Mouse (Mus musculus) splenic B cell, adult 2 months (primary cell): ENCODE measurements around the gene March8.

Experiments
- DNase-seq: peaks from one replicate; pipeline ENCODE4 v3.0.0-alpha.2; 2011; ENCODE audit warnings: low read depth, low spot score
- H3K27me3 ChIP-seq: 2 replicates; pipeline ENCODE4 v1.6.1; 2012; ENCODE audit warnings: mild to moderate bottlenecking, low read length, moderate library complexity, mixed read lengths; ENCODE audit not compliant: control insufficient read depth, poor library complexity, insufficient read depth, severe bottlenecking
- H3K36me3 ChIP-seq: 2 replicates; pipeline ENCODE4 v1.6.1; 2012; ENCODE audit warnings: mild to moderate bottlenecking, low read length, moderate library complexity, mixed read lengths; ENCODE audit not compliant: control insufficient read depth, poor library complexity, insufficient read depth, severe bottlenecking

Gene March8

DNA sequence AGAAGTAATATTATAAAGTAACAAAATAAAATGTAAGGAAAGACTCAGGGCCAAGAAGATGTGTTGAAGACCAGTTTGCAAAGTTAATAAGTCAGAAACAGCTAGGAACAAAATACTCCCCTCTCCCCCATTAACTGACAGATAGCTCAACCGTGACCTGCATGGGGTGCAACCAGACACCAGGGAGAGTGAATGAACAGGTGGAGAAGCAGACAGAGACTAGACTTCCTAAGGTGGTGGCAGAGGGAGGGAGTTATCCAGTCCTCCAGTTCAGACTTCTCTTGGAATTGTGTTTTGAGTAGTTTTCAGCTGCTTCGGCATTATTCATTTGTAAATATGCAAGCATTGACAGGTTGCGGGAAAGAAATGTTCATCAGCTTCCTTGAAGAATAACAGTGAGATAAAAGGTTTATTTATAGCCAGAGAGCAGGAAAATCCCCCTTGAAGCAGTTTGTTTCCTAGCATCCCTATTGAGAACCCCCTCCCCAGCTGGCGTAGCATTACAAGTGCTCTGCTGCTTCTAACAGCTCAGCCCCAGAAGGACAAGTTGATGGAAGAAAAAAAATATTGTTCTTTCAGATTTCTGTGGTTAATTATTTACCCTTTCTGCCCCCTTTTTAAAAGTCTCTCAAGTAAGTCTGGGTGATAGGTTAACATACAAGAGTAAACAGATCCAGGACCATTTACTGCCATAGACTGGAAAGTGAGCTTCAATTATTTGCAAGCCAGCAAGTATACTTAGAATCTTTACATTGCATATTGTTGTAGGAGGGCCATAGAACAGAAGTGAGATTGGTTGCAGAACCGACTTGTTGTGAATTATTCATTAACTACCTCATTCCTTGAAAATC, 47.6 kb downstream of the March8 start:
- no peaks in the 10 kb centered on the region for H3K36me3 ChIP-seq
- no peak for DNase-seq
- H3K27me3 ChIP-seq: no peaks in the 10 kb centered on the region

DNA sequence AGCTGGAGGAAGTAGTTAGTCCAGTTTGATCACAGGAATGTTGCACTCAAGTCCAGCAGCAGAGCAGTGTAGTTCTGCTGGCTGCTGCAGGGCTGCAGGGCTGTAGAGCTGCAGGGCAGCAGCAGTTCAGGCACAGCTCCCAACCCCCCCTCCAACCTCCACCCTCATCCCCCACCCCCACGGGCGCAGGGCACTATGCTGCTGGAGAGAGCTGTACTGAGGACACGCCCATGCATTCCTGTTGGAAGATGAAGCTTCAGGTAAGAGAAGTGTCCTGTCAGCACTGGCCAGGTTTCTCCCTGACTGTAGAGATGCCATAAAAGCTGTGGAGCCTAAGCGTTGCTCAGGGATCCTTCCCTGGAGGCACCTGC, 48.2 kb downstream of the March8 start:
- Histone ChIP-seq H3K36me3 (no peaks in the 10 kb centered on the region), H3K27me3 (no peaks in the 10 kb centered on the region)
- no peak for DNase-seq

- Histone ChIP-seq H3K36me3 (no peaks in the 10 kb centered on the region), H3K27me3 (no peaks in the 10 kb centered on the region)
- DNase-seq: no peak
Measured at GRCm38 (mm10) chr6:116386506-116386905, 48.7 kb downstream of the March8 start.

DNA sequence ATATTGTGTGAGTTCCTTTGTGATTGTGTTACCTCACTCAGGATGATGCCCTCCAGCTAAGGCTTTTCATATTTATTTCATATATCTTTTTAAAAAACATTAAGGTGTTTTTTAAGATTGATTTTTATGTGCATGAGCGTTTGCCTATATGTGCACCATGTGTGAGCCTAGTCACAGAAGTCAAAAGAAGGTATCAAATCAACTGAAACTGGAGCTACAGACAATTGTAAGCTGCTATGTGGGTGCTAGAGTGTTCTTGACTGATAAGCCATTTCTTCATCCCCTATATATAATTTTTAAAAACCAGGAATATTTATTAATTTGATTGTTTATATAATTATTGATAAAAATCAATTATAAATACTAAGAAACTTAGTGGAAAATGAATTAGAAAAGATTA, 50.2 kb downstream of the March8 start:
- H3K27me3 ChIP-seq: no peaks in the 10 kb centered on the region
- no peak for DNase-seq
- H3K36me3 ChIP-seq: no peaks in the 10 kb centered on the region

DNA sequence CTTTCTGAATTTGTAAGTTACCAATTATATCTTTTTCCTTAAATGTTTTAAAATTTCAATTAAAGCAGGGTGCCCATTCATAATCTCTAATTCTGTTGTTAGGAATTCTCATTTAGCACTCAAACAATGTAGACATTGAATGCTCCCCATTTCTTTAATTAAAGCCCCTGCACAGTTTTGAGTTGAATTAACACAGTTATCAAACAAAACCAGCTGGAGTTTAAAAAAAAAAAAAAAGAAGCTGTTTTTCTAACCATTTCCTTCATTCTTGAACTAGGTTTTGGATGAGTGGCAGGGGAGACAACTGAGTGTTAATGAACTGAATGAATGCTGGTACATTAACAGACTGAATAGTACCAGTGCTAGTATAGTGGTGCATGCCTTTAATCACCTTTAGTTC, 51.7 kb downstream of the March8 start:
- Histone ChIP-seq H3K36me3 (no peaks in the 10 kb centered on the region), H3K27me3 (no peaks in the 10 kb centered on the region)
- no peak for DNase-seq

GRCm38 (mm10) chr6:116394916-116395648, 57.3 kb downstream of the March8 start:
- Histone ChIP-seq H3K36me3 (no peaks in the 10 kb centered on the region), H3K27me3 (no peaks in the 10 kb centered on the region)
- no peak for DNase-seq

- DNase-seq: no peak
- no peaks in the 10 kb centered on the region for H3K36me3 ChIP-seq
- no peaks in the 10 kb centered on the region for H3K27me3 ChIP-seq
Measured at GRCm38 (mm10) chr6:116397621-116398020, 59.8 kb downstream of the March8 start.

DNA sequence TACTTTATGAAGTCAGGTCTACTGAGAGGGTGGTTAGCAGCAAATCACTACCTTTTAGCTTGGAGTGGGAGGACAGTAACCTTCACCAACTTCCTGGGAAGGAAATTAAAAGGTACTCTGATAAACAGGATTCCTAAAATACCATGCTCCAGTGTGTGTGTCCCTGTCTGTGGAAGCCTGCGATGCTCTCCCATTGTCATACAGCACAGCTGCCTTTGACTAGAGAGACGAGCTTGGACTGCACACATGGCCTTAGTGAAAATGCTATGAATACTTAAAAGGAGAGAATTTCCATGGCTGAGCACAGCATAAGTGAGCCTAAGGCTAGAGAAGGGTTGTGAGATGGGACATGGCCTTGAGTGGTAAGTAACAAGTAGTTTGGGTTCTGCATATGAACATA, 60.3 kb downstream of the March8 start:
- DNase-seq: no peak
- Histone ChIP-seq H3K36me3 (no peaks in the 10 kb centered on the region), H3K27me3 (no peaks in the 10 kb centered on the region)

- no peak for DNase-seq
Measured at GRCm38 (mm10) chr6:116401746-116402423, 64.1 kb downstream of the March8 start.

DNA sequence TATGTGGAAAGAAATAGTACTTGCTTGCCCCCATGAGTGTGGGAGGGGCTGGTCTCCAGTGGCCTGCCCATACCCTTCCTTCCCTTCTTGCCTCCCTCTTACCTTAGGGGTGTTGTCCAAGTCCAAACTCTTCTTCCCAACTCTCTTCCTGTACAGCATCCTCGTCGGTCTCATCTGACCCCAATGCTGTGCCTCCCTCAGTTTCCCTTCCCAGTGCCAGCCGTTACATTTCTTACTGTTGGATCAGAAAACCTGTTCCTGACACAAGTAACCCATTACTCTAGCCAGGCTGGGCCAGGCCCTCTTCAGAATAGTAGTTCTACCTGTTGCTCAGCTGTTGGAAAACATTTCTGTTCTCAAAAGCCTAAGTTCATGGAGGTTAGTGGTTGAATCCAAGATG, 64.6 kb downstream of the March8 start:
- no peak for DNase-seq
- Histone ChIP-seq H3K36me3 (no peaks in the 10 kb centered on the region), H3K27me3 (no peaks in the 10 kb centered on the region)

More at GRCm38 (mm10) chr6:116401746-116402423, 64.1 kb downstream of the March8 start:
- Histone ChIP-seq H3K27me3 (no peaks in the 10 kb centered on the region), H3K36me3 (no peaks in the 10 kb centered on the region)

DNA sequence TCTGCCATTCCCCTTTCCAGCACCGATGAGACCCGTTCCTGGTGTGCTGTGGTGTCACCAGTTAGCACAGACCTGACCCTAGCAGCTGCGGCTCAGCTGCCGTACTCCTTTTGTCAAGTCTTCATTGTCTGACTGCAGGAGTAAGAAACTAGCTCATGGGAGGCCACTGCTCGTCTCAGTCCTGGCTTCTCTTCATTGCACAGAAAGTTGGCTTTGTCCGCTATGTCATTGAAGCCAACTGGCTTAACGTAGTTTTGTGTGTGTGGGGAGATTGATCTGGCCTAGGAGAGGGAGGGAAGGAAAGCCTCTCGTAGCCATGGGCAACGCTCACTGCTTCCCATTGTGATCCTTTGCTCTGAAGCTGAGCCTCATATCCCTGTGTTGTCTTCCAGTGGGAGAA, 67.4 kb downstream of the March8 start:
- Histone ChIP-seq H3K27me3 (no peaks in the 10 kb centered on the region), H3K36me3 (no peaks in the 10 kb centered on the region)
- no peak for DNase-seq

- no peak for DNase-seq
- H3K27me3 ChIP-seq: no peaks in the 10 kb centered on the region
- no peaks in the 10 kb centered on the region for H3K36me3 ChIP-seq
Measured at GRCm38 (mm10) chr6:116405715-116406114, 67.9 kb downstream of the March8 start.

DNA sequence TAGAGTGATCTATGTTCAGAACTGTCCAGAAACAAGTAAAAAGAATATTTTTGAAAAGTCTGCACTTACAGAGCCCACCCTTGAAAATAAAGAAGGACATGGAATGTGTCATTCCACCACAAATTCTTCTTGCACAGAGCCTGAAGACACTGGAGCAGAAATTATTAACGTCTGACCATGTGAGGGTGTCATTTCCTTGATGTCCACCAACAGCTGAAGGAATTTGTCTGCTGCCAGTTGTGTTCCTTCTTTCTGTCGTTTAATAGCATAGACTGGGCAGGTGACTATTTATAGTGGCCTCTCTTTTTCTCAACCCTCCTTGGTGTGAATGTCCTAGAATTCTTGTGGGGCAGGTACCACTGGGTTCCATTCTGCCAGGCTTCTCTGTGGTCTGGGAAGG, 68.3 kb downstream of the March8 start:
- no peak for DNase-seq
- Histone ChIP-seq H3K27me3 (no peaks in the 10 kb centered on the region), H3K36me3 (no peaks in the 10 kb centered on the region)

GRCm38 (mm10) chr6:116406680-116407079, 68.9 kb downstream of the March8 start:
- no peaks in the 10 kb centered on the region for H3K36me3 ChIP-seq
- no peaks in the 10 kb centered on the region for H3K27me3 ChIP-seq
- DNase-seq: no peak

GRCm38 (mm10) chr6:116407216-116407615, 69.4 kb downstream of the March8 start:
- H3K36me3 ChIP-seq: no peaks in the 10 kb centered on the region
- H3K27me3 ChIP-seq: no peaks in the 10 kb centered on the region
- DNase-seq: no peak
